Mouse (Mus musculus) midbrain, embryonic 11.5 days (tissue): ENCODE data around the gene Hmgcr. TPM values are rescaled to one million over a fixed set of nuclear protein-coding genes. Genes with fewer than 3 reads are reported as not detected.
"Not testable (repeated sequence)": the region's sequence is repeated elsewhere in the genome, so short reads cannot be mapped to it uniquely, and the experiment has no call there.

ENCODE experiments used
- ATAC-seq: fragments of 200-750 bp; cut with Nextera tagmentation; 2 replicates; pipeline ENCODE4 v1.8.0; 2017; ENCODE audit warnings: moderate TSS enrichment, moderate library complexity; ENCODE audit not compliant: low FRiP score
- DNase-seq: peaks from one replicate; pipeline ENCODE4 v3.0.0; 2015; ENCODE audit warnings: low spot score; ENCODE audit errors: missing footprints
- H3K27ac ChIP-seq: fragments of 300-500 bp; sonication (generic); 2 replicates; pipeline ENCODE4 v1.5.1; 2014; ENCODE audit warnings: low read depth, low read length
- H3K27me3 ChIP-seq: fragments of 300-500 bp; sonication (generic); 2 replicates; pipeline ENCODE4 v1.6.1; 2014; ENCODE audit warnings: mild to moderate bottlenecking, low read length, moderate library complexity, mixed read lengths; ENCODE audit not compliant: control insufficient read depth, insufficient read depth
- H3K36me3 ChIP-seq: fragments of 300-500 bp; sonication (generic); 2 replicates; pipeline ENCODE4 v1.6.1; 2014; ENCODE audit warnings: mild to moderate bottlenecking, low read length, moderate library complexity, mixed read lengths; ENCODE audit not compliant: control insufficient read depth, insufficient read depth
- H3K4me1 ChIP-seq: fragments of 300-500 bp; sonication (generic); 2 replicates; pipeline ENCODE4 v1.6.1; 2014; ENCODE audit warnings: low read length; ENCODE audit not compliant: control insufficient read depth, insufficient read depth
- H3K4me2 ChIP-seq: fragments of 300-500 bp; sonication (generic); 2 replicates; pipeline ENCODE4 v1.6.1; 2014; ENCODE audit warnings: mild to moderate bottlenecking, moderate library complexity
- H3K4me3 ChIP-seq: fragments of 300-500 bp; sonication (generic); 2 replicates; pipeline ENCODE4 v1.5.1; 2014; ENCODE audit warnings: low read depth, low read length
- H3K9ac ChIP-seq: fragments of 300-500 bp; sonication (generic); 2 replicates; pipeline ENCODE4 v1.6.1; 2014; ENCODE audit warnings: low read length
- H3K9me3 ChIP-seq: fragments of 300-500 bp; sonication (generic); 2 replicates; pipeline ENCODE4 v1.6.1; 2016; ENCODE audit warnings: low read length; ENCODE audit not compliant: control insufficient read depth
- WGBS: fragments of 180-500 bp; shearing (Covaris S2); extraction: QIAGEN DNeasy Blood & Tissue Kit; methylation state at CpG from one replicate; pipeline ENCODE4 v1.1.7; 2014; 5-methylcytosine and 5-hydroxymethylcytosine counted together
- polyA plus RNA-seq: library from polyadenylated mRNA; unstranded; fragments of >200 nt; fragmentation: Nextera tagmentation; extraction: Ambion mirVana; gene quantifications from 2 replicates; pipeline ENCODE4 v1.2.1, GENCODE M21; 2014

Gene Hmgcr
- polyA plus RNA-seq, 1 experiment from 2014 or later: 215 TPM

GRCm38 (mm10) chr13:96672276-96672675 lies 1.5 kb upstream of the Hmgcr start:
- 87% methylated on average over 6 of the region's 6 CpGs for WGBS
- Histone ChIP-seq H3K4me1 (peaks cover 24% of the 10 kb centered on the region), H3K4me3 (no peak overlapping the region), H3K9ac (no peak overlapping the region), H3K4me2 (no peak overlapping the region), H3K9me3 (no peaks in the 10 kb centered on the region), H3K27me3 (no peaks in the 10 kb centered on the region), H3K27ac (no peak overlapping the region), H3K36me3 (no peaks in the 10 kb centered on the region)
- no peak for ATAC-seq
- DNase-seq: peak; percentile 69

GRCm38 (mm10) chr13:96671906-96672234 lies 1.1 kb upstream of the Hmgcr start:
- DNase-seq (no peak), ATAC-seq (no peak)
- Histone ChIP-seq H3K4me1 (peaks cover 26% of the 10 kb centered on the region), H3K27me3 (no peaks in the 10 kb centered on the region), H3K4me2 (no peak overlapping the region), H3K9ac (no peak overlapping the region), H3K9me3 (no peaks in the 10 kb centered on the region), H3K4me3 (no peak overlapping the region), H3K27ac (no peak overlapping the region), H3K36me3 (no peaks in the 10 kb centered on the region)
- WGBS: 92% methylated on average over 5 of the region's 5 CpGs

GRCm38 (mm10) chr13:96671078-96671905 lies 556 bp upstream of the Hmgcr start:
- Histone ChIP-seq H3K9ac (peak overlapping the region; percentile 59), H3K9me3 (no peaks in the 10 kb centered on the region), H3K4me3 (peak overlapping the region; percentile 78), H3K27me3 (no peaks in the 10 kb centered on the region), H3K4me2 (peak overlapping the region; percentile 41), H3K27ac (peak overlapping the region; percentile 84), H3K36me3 (no peaks in the 10 kb centered on the region), H3K4me1 (peaks cover 26% of the 10 kb centered on the region)
- ATAC-seq (peak; percentile 2; the same call in 1 of the 2 replicates), DNase-seq (peak; percentile 87)
- WGBS: 17% methylated on average over 31 of the region's 31 CpGs

GRCm38 (mm10) chr13:96670019-96670405 lies 724 bp downstream of the Hmgcr start:
- Histone ChIP-seq H3K4me2 (peak overlapping the region; percentile 52), H3K4me3 (peak overlapping the region; percentile 78), H3K36me3 (peaks cover 8% of the 10 kb centered on the region; the same call in 1 of the 2 replicates), H3K4me1 (peaks cover 26% of the 10 kb centered on the region), H3K27ac (peak overlapping the region; percentile 92), H3K9me3 (no peaks in the 10 kb centered on the region), H3K27me3 (no peaks in the 10 kb centered on the region), H3K9ac (peak overlapping the region; percentile 94)
- no peak for DNase-seq
- no peak for ATAC-seq
- WGBS: 8% methylated on average over 13 of the region's 13 CpGs

GRCm38 (mm10) chr13:96664419-96664974 lies 6.2 kb downstream of the Hmgcr start:
- H3K9me3 ChIP-seq: no peaks in the 10 kb centered on the region
- H3K27me3 ChIP-seq: no peaks in the 10 kb centered on the region
- no peak overlapping the region for H3K9ac ChIP-seq
- ATAC-seq (no peak), DNase-seq (no peak)
- peaks cover 21% of the 10 kb centered on the region for H3K4me1 ChIP-seq
- WGBS: 94% methylated on average over 7 of the region's 7 CpGs
- no peak overlapping the region for H3K27ac ChIP-seq
- no peak overlapping the region for H3K4me2 ChIP-seq
- no peak overlapping the region for H3K4me3 ChIP-seq
- H3K36me3 ChIP-seq: peaks cover 40% of the 10 kb centered on the region

GRCm38 (mm10) chr13:96663120-96663519 lies 7.6 kb downstream of the Hmgcr start:
- not testable (repeated sequence) for H3K4me2 ChIP-seq, H3K9ac ChIP-seq, DNase-seq, H3K9me3 ChIP-seq, H3K27me3 ChIP-seq, H3K27ac ChIP-seq, H3K4me3 ChIP-seq, ATAC-seq
- Histone ChIP-seq H3K36me3 (peaks cover 49% of the 10 kb centered on the region), H3K4me1 (peaks cover 10% of the 10 kb centered on the region)
- WGBS: 97% methylated on average over 4 of the region's 4 CpGs

GRCm38 (mm10) chr13:96660095-96660860 lies 10.5 kb downstream of the Hmgcr start:
- ATAC-seq (peak; percentile 67), DNase-seq (peak; percentile 82)
- no peaks in the 10 kb centered on the region for H3K4me1 ChIP-seq
- H3K4me2 ChIP-seq: no peak overlapping the region
- H3K27ac ChIP-seq: no peak overlapping the region
- H3K9me3 ChIP-seq: no peaks in the 10 kb centered on the region
- H3K9ac ChIP-seq: no peak overlapping the region
- 77% methylated on average over 10 of the region's 10 CpGs for WGBS
- H3K4me3 ChIP-seq: no peak overlapping the region
- no peaks in the 10 kb centered on the region for H3K27me3 ChIP-seq
- H3K36me3 ChIP-seq: peaks cover 59% of the 10 kb centered on the region

- H3K4me1 ChIP-seq: no peaks in the 10 kb centered on the region
- no peak overlapping the region for H3K4me2 ChIP-seq
- H3K4me3 ChIP-seq: no peak overlapping the region
- H3K9ac ChIP-seq: no peak overlapping the region
- no peak for ATAC-seq
- WGBS: 94% methylated on average over 7 of the region's 7 CpGs
- no peak for DNase-seq
- H3K27ac ChIP-seq: no peak overlapping the region
- no peaks in the 10 kb centered on the region for H3K9me3 ChIP-seq
- peaks cover 55% of the 10 kb centered on the region for H3K36me3 ChIP-seq
- H3K27me3 ChIP-seq: no peaks in the 10 kb centered on the region
Observed at GRCm38 (mm10) chr13:96658936-96659335, 11.8 kb downstream of the Hmgcr start.

- ATAC-seq: no peak
- Histone ChIP-seq H3K9me3 (no peaks in the 10 kb centered on the region), H3K9ac (no peak overlapping the region), H3K36me3 (peaks cover 56% of the 10 kb centered on the region), H3K27me3 (no peaks in the 10 kb centered on the region), H3K4me2 (no peak overlapping the region), H3K27ac (no peak overlapping the region), H3K4me1 (no peaks in the 10 kb centered on the region), H3K4me3 (no peak overlapping the region)
- DNase-seq: peak; percentile 84
- WGBS: 88% methylated on average over 1 of the region's 1 CpGs
Observed at GRCm38 (mm10) chr13:96656673-96657072, 14.1 kb downstream of the Hmgcr start.
